24 mouse cellular contexts compared by ENCODE assay signal in genomic region chr5:149107566-149107965, GRCm38 (mm10).
DNase-seq lines count a peak whose midpoint lies in the region; ATAC-seq and TF ChIP-seq lines count a peak whose summit lies in the region.
"Had no signal": no experiment of that assay in that cellular context is flagged by ENCODE, and none has a peak within 500 bp of the region (broad histone marks: within the 10 kb centered on the region; RNA-seq: fewer than 3 reads in every experiment).

No protein-coding gene starts in this region.

- no peak for ATAC-seq in forebrain, embryonic 14.5 days
- no peak for ATAC-seq in forebrain, embryonic 12.5 days (ENCODE audit: low FRiP score)
- no peak for ATAC-seq in lung, embryonic 14.5 days (ENCODE audit: insufficient read depth)
- ATAC-seq: CD4-positive, CD25-positive, alpha-beta regulatory T cell, adult 4 months; forebrain, embryonic 13.5 days; forebrain, embryonic 16.5 days had no signal

- no peak for TF ChIP-seq POLR2A in cerebellum, adult 2 months (IDR thresholded peaks at IDR 0.05; ENCODE audit: borderline replicate concordance, insufficient read depth, low read length)

- no peaks in the 10 kb centered on the region for H3K4me1 ChIP-seq in forebrain, embryonic 14.5 days (ENCODE audit: control insufficient read depth, insufficient read depth, low read length)
- H3K4me1 ChIP-seq in forebrain, embryonic 12.5 days, result peaks cover 9% of the 10 kb centered on the region; the same call in 1 of the 2 replicates
- H3K4me1 ChIP-seq in lung, embryonic 14.5 days (ENCODE audit: insufficient read depth), result no peaks in the 10 kb centered on the region
- H3K4me1 ChIP-seq in cerebellum, adult 2 months (ENCODE audit: control insufficient read depth, insufficient read depth, low read length), result no peaks in the 10 kb centered on the region
- H3K4me1 ChIP-seq: embryonic facial prominence, embryonic 13.5 days; embryonic facial prominence, embryonic 15.5 days; forebrain, embryonic 13.5 days had no signal

- H3K27ac ChIP-seq in forebrain, embryonic 14.5 days (ENCODE audit: low read depth, low read length), result no peak overlapping the region
- H3K27ac ChIP-seq in forebrain, embryonic 12.5 days, result no peak overlapping the region
- no peak overlapping the region for H3K27ac ChIP-seq in lung, embryonic 14.5 days (ENCODE audit: low read depth)
- H3K27ac ChIP-seq in cerebellum, adult 2 months (ENCODE audit: insufficient read depth, low read length), result no peak overlapping the region
- H3K27ac ChIP-seq: embryonic facial prominence, embryonic 13.5 days; embryonic facial prominence, embryonic 15.5 days; forebrain, embryonic 10.5 days; forebrain, embryonic 13.5 days had no signal

- no peak for TF ChIP-seq CTCF in lung, embryonic 14.5 days (IDR thresholded peaks at IDR 0.05; ENCODE audit: low read depth)
- TF ChIP-seq CTCF in cerebellum, adult 2 months (IDR thresholded peaks at IDR 0.05; ENCODE audit: borderline replicate concordance, insufficient read depth, low read depth, low read length), result no peak

- no peak overlapping the region for H3K4me3 ChIP-seq in forebrain, embryonic 14.5 days (ENCODE audit: low read depth, low read length)
- no peak overlapping the region for H3K4me3 ChIP-seq in forebrain, embryonic 12.5 days (replicated peaks)
- H3K4me3 ChIP-seq in lung, embryonic 14.5 days (ENCODE audit: low read depth, low read length), result no peak overlapping the region
- no peak overlapping the region for H3K4me3 ChIP-seq in cerebellum, adult 2 months (replicated peaks; ENCODE audit: insufficient read depth, low read depth, low read length)
- H3K4me3 ChIP-seq: embryonic facial prominence, embryonic 13.5 days; embryonic facial prominence, embryonic 15.5 days; erythroblast, embryonic 14.5 days; forebrain, embryonic 10.5 days; forebrain, embryonic 13.5 days had no signal

- WGBS in forebrain, embryonic 14.5 days, result 66% methylated on average over 3 of the region's 3 CpGs
- WGBS in forebrain, embryonic 12.5 days, result 71% methylated on average over 3 of the region's 3 CpGs
- WGBS in lung, embryonic 14.5 days, result 38% methylated on average over 3 of the region's 3 CpGs
- 42% methylated on average over 3 of the region's 3 CpGs for WGBS in cerebellum, adult 2 months

- peak; percentile 31 for DNase-seq in forebrain, embryonic 14.5 days (ENCODE audit: low spot score)
- peak; percentile 62 for DNase-seq in lung, embryonic 14.5 days
- DNase-seq in lung, adult 18-20 months, result no peak
- DNase-seq in retina, postnatal 1 day, result peak; percentile 22
- DNase-seq in retina, embryonic 14.5 days (ENCODE audit: low spot score), result no peak
- no peak for DNase-seq in cerebellum, adult 2 months
- DNase-seq: adrenal gland, postnatal 25 days; B cell, adult 2 months; cerebellum, adult 11-12 months; cerebellum, adult 8-10 months; cerebellum, adult 9-11 months; cerebellum, postnatal 14 days; cerebellum, postnatal 36 days; embryo, embryonic 11 days had no signal

- H3K4me2 ChIP-seq in forebrain, embryonic 14.5 days (ENCODE audit: low read length), result no peak overlapping the region
- H3K4me2 ChIP-seq in forebrain, embryonic 12.5 days, result no peak overlapping the region
- H3K4me2 ChIP-seq in lung, embryonic 14.5 days, result no peak overlapping the region
- H3K4me2 ChIP-seq: embryonic facial prominence, embryonic 13.5 days; embryonic facial prominence, embryonic 15.5 days; forebrain, embryonic 13.5 days had no signal

- H3K9me3 ChIP-seq in forebrain, embryonic 14.5 days (replicated peaks; ENCODE audit: control insufficient read depth, low read length), result no peaks in the 10 kb centered on the region
- H3K9me3 ChIP-seq in forebrain, embryonic 12.5 days, result no peaks in the 10 kb centered on the region
- no peaks in the 10 kb centered on the region for H3K9me3 ChIP-seq in lung, embryonic 14.5 days (ENCODE audit: low read depth, low read length)
- H3K9me3 ChIP-seq: embryonic facial prominence, embryonic 13.5 days; embryonic facial prominence, embryonic 15.5 days; forebrain, embryonic 10.5 days; forebrain, embryonic 13.5 days; G1E had no signal

- no peak overlapping the region for H3K9ac ChIP-seq in forebrain, embryonic 14.5 days (ENCODE audit: low read length)
- no peak overlapping the region for H3K9ac ChIP-seq in forebrain, embryonic 12.5 days
- H3K9ac ChIP-seq in lung, embryonic 14.5 days, result no peak overlapping the region
- H3K9ac ChIP-seq: embryonic facial prominence, embryonic 13.5 days; embryonic facial prominence, embryonic 15.5 days; forebrain, embryonic 13.5 days had no signal

- no peaks in the 10 kb centered on the region for H3K27me3 ChIP-seq in forebrain, embryonic 14.5 days (replicated peaks; ENCODE audit: control insufficient read depth, insufficient read depth, low read length)
- no peaks in the 10 kb centered on the region for H3K27me3 ChIP-seq in forebrain, embryonic 12.5 days
- H3K27me3 ChIP-seq in lung, embryonic 14.5 days (ENCODE audit: insufficient read depth, low read length), result no peaks in the 10 kb centered on the region
- H3K27me3 ChIP-seq in cerebellum, adult 2 months (ENCODE audit: control insufficient read depth, insufficient read depth, low read length), result no peaks in the 10 kb centered on the region
- H3K27me3 ChIP-seq: CH12.LX; embryonic facial prominence, embryonic 15.5 days; forebrain, embryonic 13.5 days had no signal

- no peaks in the 10 kb centered on the region for H3K36me3 ChIP-seq in forebrain, embryonic 14.5 days (ENCODE audit: control insufficient read depth, insufficient read depth, low read length)
- H3K36me3 ChIP-seq in forebrain, embryonic 12.5 days (replicated peaks), result no peaks in the 10 kb centered on the region
- H3K36me3 ChIP-seq in lung, embryonic 14.5 days (ENCODE audit: insufficient read depth), result no peaks in the 10 kb centered on the region
- H3K36me3 ChIP-seq: embryonic facial prominence, embryonic 13.5 days; embryonic facial prominence, embryonic 15.5 days; forebrain, embryonic 10.5 days; G1E had no signal

Comparison
In these comparisons a context has a peak if more than half of its experiments do, and no peak if none do; other contexts are left out.
1. DNase-seq: peak in forebrain, embryonic 14.5 days (single experiment), lung, embryonic 14.5 days (single experiment) and retina, postnatal 1 day (single experiment); none in lung, adult 18-20 months (0 of 2), retina, embryonic 14.5 days (single experiment) and cerebellum, adult 2 months (0 of 2).